Mouse (Mus musculus) cerebellum, adult 2 months (tissue): Measurements from ENCODE around the gene Akr1b8.

Experiments used
- CTCF ChIP-seq: fragments of 200-500 bp; IDR thresholded peaks from 2 replicates; pipeline ENCODE4 v1.5.1; 2011; ENCODE audit warnings: low read depth, mild to moderate bottlenecking, control low read depth, low read length, moderate library complexity, borderline replicate concordance; ENCODE audit not compliant: insufficient read depth
- POLR2A ChIP-seq: fragments of 200-500 bp; IDR thresholded peaks from 2 replicates; pipeline ENCODE4 v1.6.1; 2011; ENCODE audit warnings: low read length, control low read depth, borderline replicate concordance; ENCODE audit not compliant: insufficient read depth

DNA sequence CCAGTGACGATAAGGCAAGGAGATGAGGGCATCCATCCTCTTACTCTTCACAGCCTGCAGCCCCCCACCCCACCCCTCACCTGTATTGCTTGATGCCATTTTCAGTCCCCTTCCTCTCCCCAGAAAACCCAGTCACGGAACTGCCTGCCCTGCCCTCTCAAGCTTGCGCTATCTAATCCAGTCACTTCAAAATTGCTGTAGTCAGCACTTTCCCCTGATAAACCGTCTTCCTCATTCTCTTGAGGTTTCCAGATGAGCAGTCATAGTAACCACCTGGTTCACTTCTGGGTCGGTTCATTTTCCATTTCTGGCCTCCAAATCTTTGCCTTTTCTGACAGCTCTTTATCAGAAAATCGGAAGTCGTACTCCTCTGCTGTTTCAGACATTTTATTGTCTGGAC lies 19.9 kb downstream of the Akr1b8 start:
- TF ChIP-seq POLR2A = no peak
- TF ChIP-seq CTCF = no peak
